Mouse (Mus musculus): ENCODE data around the gene Ddx39. TPM values are rescaled to one million over a fixed set of nuclear protein-coding genes. Genes with fewer than 3 reads are reported as not detected.

The Ddx39 gene
- total and polyA plus RNA-seq, 3 experiments, result 272 to 304 (median 279) TPM

- peak; percentile 84 for DNase-seq (ENCODE audit: low read depth, low spot score)
- Histone ChIP-seq H3K27ac (ENCODE audit: control insufficient read depth, low read depth, low read length) (peak overlapping the region; percentile 90), H3K27me3 (ENCODE audit: control insufficient read depth in 1 of 2, insufficient read depth in 2 of 2, low read length in 2 of 2) (no peaks in the 10 kb centered on the region), H3K36me3 (ENCODE audit: control insufficient read depth in 1 of 2, insufficient read depth in 2 of 2, low read length in 2 of 2) (peaks cover 0 to 32% of the 10 kb centered on the region in 2 experiments; a peak in 2 of 4 replicates), H3K4me1 (ENCODE audit: control insufficient read depth in 1 of 2, insufficient read depth in 2 of 2, low read length in 2 of 2) (peaks cover 19 to 47% of the 10 kb centered on the region in 2 experiments), H3K9ac (ENCODE audit: control insufficient read depth, low read depth, low read length, poor library complexity, severe bottlenecking) (peak overlapping the region; percentile 59), H3K79me2 (ENCODE audit: control insufficient read depth, insufficient read depth, low read length, poor library complexity) (no peaks in the 10 kb centered on the region; the same call in 1 of the 2 replicates), H3K9me3 (replicated peaks; ENCODE audit: insufficient read depth, low read length) (no peaks in the 10 kb centered on the region), H3K4me3 (ENCODE audit: control insufficient read depth in 1 of 2, insufficient read depth in 1 of 2, low read depth in 2 of 2, low read length in 2 of 2) (peak overlapping the region; percentile 60 to 84)
- peak; percentile 79 for TF ChIP-seq ZMIZ1 (IDR thresholded peaks at IDR 0.05; ENCODE audit: low read depth, low read length)
- no peak for TF ChIP-seq USF1 (IDR thresholded peaks at IDR 0.05; ENCODE audit: low read depth, low read length)
- no peak for TF ChIP-seq UBTF (IDR thresholded peaks at IDR 0.05; ENCODE audit: borderline replicate concordance, insufficient read depth, low read depth, low read length)
- peak; percentile 12; the same call in 1 of the 2 replicates for TF ChIP-seq TAL1 (IDR thresholded peaks at IDR 0.05; ENCODE audit: low read length)
- TF ChIP-seq E2F4 (IDR thresholded peaks at IDR 0.05; ENCODE audit: borderline replicate concordance, low read depth, low read length), result no peak
- TF ChIP-seq POLR2AphosphoS2 (IDR thresholded peaks at IDR 0.05; ENCODE audit: low read length), result no peak
- no peak for TF ChIP-seq CHD1 (IDR thresholded peaks at IDR 0.05; ENCODE audit: low read depth, low read length)
- peak; percentile 80 for TF ChIP-seq MXI1 (IDR thresholded peaks at IDR 0.05; ENCODE audit: low read depth, low read length)
- no peak for TF ChIP-seq CTCF (IDR thresholded peaks at IDR 0.05 in 2 of 3, conservative IDR thresholded peaks at IDR 0.05 in 1 of 3; ENCODE audit: control insufficient read depth in 1 of 3, insufficient read depth in 1 of 3, low read depth in 2 of 3, low read length in 3 of 3, poor library complexity in 1 of 3, severe bottlenecking in 1 of 3)
- no peak for TF ChIP-seq ZKSCAN1 (IDR thresholded peaks at IDR 0.05; ENCODE audit: low read depth, low read length)
- peak; percentile 94 to 97 for TF ChIP-seq EP300 (IDR thresholded peaks at IDR 0.05; ENCODE audit: low read depth in 1 of 2, low read length in 2 of 2)
- TF ChIP-seq RAD21 (IDR thresholded peaks at IDR 0.05; ENCODE audit: low read depth, low read length), result no peak
- no peak for TF ChIP-seq USF2 (IDR thresholded peaks at IDR 0.05; ENCODE audit: borderline replicate concordance in 1 of 2, insufficient read depth in 1 of 2, low read depth in 1 of 2, low read length in 2 of 2)
- TF ChIP-seq TBP (IDR thresholded peaks at IDR 0.05; ENCODE audit: low read depth, low read length), result peak; percentile 27; the same call in 1 of the 2 replicates
- TF ChIP-seq HCFC1 (IDR thresholded peaks at IDR 0.05; ENCODE audit: low read depth, low read length), result peak; percentile 62; the same call in 1 of the 2 replicates
- peak; percentile 82 for TF ChIP-seq BHLHE40 (IDR thresholded peaks at IDR 0.05; ENCODE audit: borderline replicate concordance, low read depth, low read length)
- TF ChIP-seq TCF12 (IDR thresholded peaks at IDR 0.05; ENCODE audit: low read depth, low read length), result peak; percentile 95
- TF ChIP-seq MYB (IDR thresholded peaks at IDR 0.05; ENCODE audit: low read depth, low read length), result peak; percentile 87
- peak; percentile 73; the same call in 1 of the 2 replicates for TF ChIP-seq JUND (IDR thresholded peaks at IDR 0.05; ENCODE audit: low read depth, low read length)
- TF ChIP-seq ZC3H11A (IDR thresholded peaks at IDR 0.05; ENCODE audit: low read depth, low read length), result 0 out of 2 replicates have a peak, but pooled peaks have one; percentile 21
- TF ChIP-seq GABPA (IDR thresholded peaks at IDR 0.05; ENCODE audit: low read depth, low read length), result no peak
- TF ChIP-seq MAX (IDR thresholded peaks at IDR 0.05; ENCODE audit: low read length), result peak; percentile 71
- TF ChIP-seq POLR2A (IDR thresholded peaks at IDR 0.05; ENCODE audit: control insufficient read depth in 1 of 2, insufficient read depth in 1 of 2, low read depth in 1 of 2, low read length in 2 of 2, poor library complexity in 1 of 2), result no peak
- TF ChIP-seq KAT2A (conservative IDR thresholded peaks at IDR 0.05; ENCODE audit: low read depth, low read length), result peak; percentile 32; the same call in 1 of the 2 replicates
- TF ChIP-seq MYC (IDR thresholded peaks at IDR 0.05; ENCODE audit: low read depth, low read length), result peak; percentile 79; the same call in 1 of the 2 replicates
- peak; percentile 97 for TF ChIP-seq SIN3A (IDR thresholded peaks at IDR 0.05; ENCODE audit: low read length)
- TF ChIP-seq ETS1 (IDR thresholded peaks at IDR 0.05; ENCODE audit: low read depth, low read length), result peak; percentile 95
- peak; percentile 92 for TF ChIP-seq GATA1 (IDR thresholded peaks at IDR 0.05; ENCODE audit: low read depth, low read length)
- TF ChIP-seq ELF1 (IDR thresholded peaks at IDR 0.05; ENCODE audit: low read depth, low read length), result peak; percentile 39; the same call in 1 of the 2 replicates
- TF ChIP-seq NRF1 (IDR thresholded peaks at IDR 0.05; ENCODE audit: insufficient read depth, low read depth, low read length, poor library complexity, severe bottlenecking), result no peak
- peak; percentile 45; the same call in 1 of the 2 replicates for TF ChIP-seq ZNF384 (IDR thresholded peaks at IDR 0.05; ENCODE audit: low read depth, low read length)
- TF ChIP-seq CHD2 (IDR thresholded peaks at IDR 0.05; ENCODE audit: low read length), result peak; percentile 21; the same call in 1 of the 2 replicates
- peak; percentile 41; the same call in 1 of the 2 replicates for TF ChIP-seq MEF2A (IDR thresholded peaks at IDR 0.05; ENCODE audit: extremely low read depth, insufficient replicate concordance, low read depth, low read length, poor library complexity, severe bottlenecking)
- peak; percentile 99 for TF ChIP-seq RCOR1 (IDR thresholded peaks at IDR 0.05; ENCODE audit: low read depth, low read length)
- TF ChIP-seq POLR2AphosphoS5 (IDR thresholded peaks at IDR 0.05; ENCODE audit: borderline replicate concordance, low read depth, low read length), result no peak
- TF ChIP-seq NELFE (IDR thresholded peaks at IDR 0.05; ENCODE audit: low read depth, low read length), result no peak
- TF ChIP-seq MAZ (IDR thresholded peaks at IDR 0.05; ENCODE audit: low read depth, low read length), result peak; percentile 96
Measured at GRCm38 (mm10) chr8:83773452-83773846, 58.5 kb downstream of the Ddx39 start.
